Mouse (Mus musculus) heart, postnatal 0 days (tissue): ENCODE measurements around the gene Tagln. TPM values are rescaled to one million over a fixed set of nuclear protein-coding genes. Genes with fewer than 3 reads are reported as not detected.

Experiments
- ATAC-seq: fragments of 200-750 bp; cut with Nextera tagmentation; 2 replicates; pipeline ENCODE4 v1.8.0; 2017; ENCODE audit warnings: low read depth, moderate number of reproducible peaks, moderate library complexity; ENCODE audit not compliant: insufficient read depth
- DNase-seq: peaks from one replicate; pipeline ENCODE4 v3.0.0-alpha.2; 2016; ENCODE audit warnings: low spot score
- H3K27ac ChIP-seq: fragments of 300-500 bp; sonication (generic); 2 replicates; pipeline ENCODE4 v1.5.1; 2014; ENCODE audit warnings: low read depth, mild to moderate bottlenecking
- H3K27me3 ChIP-seq: fragments of 300-500 bp; sonication (generic); 2 replicates; pipeline ENCODE4 v1.6.1; 2014; ENCODE audit warnings: low read length, mixed read lengths; ENCODE audit not compliant: control insufficient read depth, insufficient read depth
- H3K36me3 ChIP-seq: fragments of 300-500 bp; sonication (generic); replicated peaks from 2 replicates; pipeline ENCODE4 v1.6.1; 2014; ENCODE audit warnings: low read length, mixed read lengths; ENCODE audit not compliant: control insufficient read depth, insufficient read depth
- H3K4me1 ChIP-seq: fragments of 300-500 bp; sonication (generic); 2 replicates; pipeline ENCODE4 v1.6.1; 2014; ENCODE audit warnings: antibody characterized with exemption; ENCODE audit not compliant: control insufficient read depth, insufficient read depth
- H3K4me2 ChIP-seq: fragments of 300-500 bp; sonication (generic); 2 replicates; pipeline ENCODE4 v1.6.1; 2014; ENCODE audit warnings: low read depth, mild to moderate bottlenecking, low read length, moderate library complexity
- H3K4me3 ChIP-seq: fragments of 300-500 bp; sonication (generic); 2 replicates; pipeline ENCODE4 v1.5.1; 2014; ENCODE audit warnings: low read depth, low read length
- H3K9ac ChIP-seq: fragments of 300-500 bp; sonication (generic); replicated peaks from 2 replicates; pipeline ENCODE4 v1.6.1; 2014; ENCODE audit warnings: low read depth, low read length, mixed read lengths
- H3K9me3 ChIP-seq: fragments of 300-500 bp; sonication (generic); replicated peaks from 2 replicates; pipeline ENCODE4 v1.6.1; 2016; ENCODE audit warnings: low read length; ENCODE audit not compliant: control insufficient read depth
- CTCF ChIP-seq: IDR thresholded peaks from 2 replicates; pipeline ENCODE4 v1.5.1; 2016; ENCODE audit warnings: antibody characterized with exemption, control low read depth, low read depth
- EP300 ChIP-seq: IDR thresholded peaks from 2 replicates; pipeline ENCODE4 v1.6.1; 2016; ENCODE audit warnings: antibody characterized with exemption, low read depth
- WGBS: fragments of 180-500 bp; shearing (Covaris S2); extraction: QIAGEN DNeasy Blood & Tissue Kit; methylation state at CpG from one replicate; pipeline ENCODE4 v1.1.7; 2014; 5-methylcytosine and 5-hydroxymethylcytosine counted together
- polyA plus RNA-seq: library from polyadenylated mRNA; unstranded; fragments of >200 nt; fragmentation: Nextera tagmentation; extraction: Ambion mirVana; gene quantifications from 2 replicates; pipeline ENCODE4 v1.2.1, GENCODE M21; 2015
- total RNA-seq: library from RNA; depleted of rRNA; stranded (reverse); fragments of >200 nt; gene quantifications from 2 replicates; pipeline ENCODE4 v1.2.3, GENCODE M21; 2014; ENCODE audit warnings: low replicate concordance

The Tagln gene
- total and polyA plus RNA-seq, 2 experiments from 2014 or later: 54.5 to 610 TPM

DNA sequence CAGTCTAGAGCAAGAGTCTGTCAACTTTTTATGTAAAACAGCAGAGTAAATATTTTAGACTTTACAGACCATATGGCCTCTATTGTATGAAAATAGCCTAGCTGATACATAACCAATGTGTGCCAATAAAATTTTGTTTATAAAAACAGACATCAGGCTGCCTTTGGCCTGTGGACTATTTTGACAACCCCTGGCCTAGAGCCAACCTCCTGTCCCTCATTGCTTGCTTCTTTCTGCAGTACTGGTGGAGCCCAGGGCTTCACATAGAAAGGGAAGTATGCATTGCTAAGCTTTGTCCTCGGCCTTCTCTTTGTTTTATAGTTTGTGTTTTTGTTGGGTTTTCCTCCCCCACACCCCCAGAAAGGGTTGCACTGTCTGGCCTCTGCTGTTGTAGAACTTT, 3.9 kb downstream of the Tagln start:
- Histone ChIP-seq H3K4me1 (peaks cover 11% of the 10 kb centered on the region), H3K9me3 (no peaks in the 10 kb centered on the region), H3K27ac (no peak overlapping the region), H3K9ac (no peak overlapping the region), H3K4me2 (no peak overlapping the region), H3K27me3 (no peaks in the 10 kb centered on the region), H3K36me3 (peaks cover 47% of the 10 kb centered on the region), H3K4me3 (no peak overlapping the region)
- WGBS: 39% methylated on average over 1 of the region's 1 CpGs
- TF ChIP-seq CTCF (no peak), EP300 (no peak)
- DNase-seq: no peak
- ATAC-seq: no peak

DNA sequence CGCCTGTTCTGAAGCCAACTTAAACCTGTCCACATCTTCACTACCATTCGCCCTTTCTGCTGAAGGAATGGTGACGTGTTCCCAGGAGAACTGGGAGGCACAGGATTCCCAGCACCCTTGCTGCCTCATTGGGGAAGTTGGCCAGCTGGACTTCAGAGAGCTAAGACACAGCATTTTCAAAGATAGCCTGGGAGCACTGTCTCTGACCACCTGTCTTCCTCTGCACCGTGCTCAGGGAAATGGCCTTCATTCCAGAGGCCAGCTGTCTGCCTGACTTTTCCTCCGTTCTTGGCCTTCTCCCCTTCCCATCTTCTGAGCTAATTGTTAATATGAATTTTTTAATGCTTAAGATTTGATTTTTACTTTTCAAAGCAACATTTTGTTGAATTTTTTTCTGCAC, 6.6 kb downstream of the Tagln start:
- Histone ChIP-seq H3K36me3 (peaks cover 72% of the 10 kb centered on the region), H3K4me1 (peaks cover 8% of the 10 kb centered on the region), H3K27ac (no peak overlapping the region), H3K9ac (no peak overlapping the region), H3K27me3 (no peaks in the 10 kb centered on the region), H3K9me3 (no peaks in the 10 kb centered on the region), H3K4me2 (no peak overlapping the region), H3K4me3 (no peak overlapping the region)
- ATAC-seq (no peak), DNase-seq (no peak)
- WGBS: 77% methylated on average over 5 of the region's 5 CpGs
- no peak for TF ChIP-seq EP300
- TF ChIP-seq CTCF: no peak

DNA sequence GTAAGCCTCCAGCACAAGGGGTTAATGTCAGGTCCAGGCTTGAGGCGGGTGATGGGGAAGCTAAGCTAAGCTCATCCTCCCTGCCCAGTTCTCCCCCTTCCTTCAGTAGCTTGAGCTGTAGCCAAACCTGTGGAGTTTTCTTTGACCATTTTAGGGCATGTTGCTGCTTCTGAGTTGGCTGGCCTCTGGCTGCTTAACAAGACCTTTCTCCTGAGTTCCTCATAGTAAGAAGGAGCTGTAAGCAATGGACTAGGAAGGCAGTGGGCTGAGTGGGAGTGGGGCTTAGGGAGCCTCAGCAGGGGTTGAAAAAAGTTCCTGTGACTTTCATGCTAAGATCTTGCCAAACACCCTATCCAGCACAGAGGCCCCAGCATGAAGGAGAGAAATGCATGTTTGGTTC, 16.0 kb downstream of the Tagln start:
- Histone ChIP-seq H3K36me3 (peaks cover 87% of the 10 kb centered on the region), H3K4me3 (no peak overlapping the region), H3K27ac (no peak overlapping the region), H3K9me3 (no peaks in the 10 kb centered on the region), H3K27me3 (no peaks in the 10 kb centered on the region), H3K4me1 (no peaks in the 10 kb centered on the region), H3K4me2 (no peak overlapping the region), H3K9ac (no peak overlapping the region)
- DNase-seq (no peak), ATAC-seq (no peak)
- 53% methylated on average over 1 of the region's 1 CpGs for WGBS
- TF ChIP-seq CTCF: no peak
- TF ChIP-seq EP300: no peak

DNA sequence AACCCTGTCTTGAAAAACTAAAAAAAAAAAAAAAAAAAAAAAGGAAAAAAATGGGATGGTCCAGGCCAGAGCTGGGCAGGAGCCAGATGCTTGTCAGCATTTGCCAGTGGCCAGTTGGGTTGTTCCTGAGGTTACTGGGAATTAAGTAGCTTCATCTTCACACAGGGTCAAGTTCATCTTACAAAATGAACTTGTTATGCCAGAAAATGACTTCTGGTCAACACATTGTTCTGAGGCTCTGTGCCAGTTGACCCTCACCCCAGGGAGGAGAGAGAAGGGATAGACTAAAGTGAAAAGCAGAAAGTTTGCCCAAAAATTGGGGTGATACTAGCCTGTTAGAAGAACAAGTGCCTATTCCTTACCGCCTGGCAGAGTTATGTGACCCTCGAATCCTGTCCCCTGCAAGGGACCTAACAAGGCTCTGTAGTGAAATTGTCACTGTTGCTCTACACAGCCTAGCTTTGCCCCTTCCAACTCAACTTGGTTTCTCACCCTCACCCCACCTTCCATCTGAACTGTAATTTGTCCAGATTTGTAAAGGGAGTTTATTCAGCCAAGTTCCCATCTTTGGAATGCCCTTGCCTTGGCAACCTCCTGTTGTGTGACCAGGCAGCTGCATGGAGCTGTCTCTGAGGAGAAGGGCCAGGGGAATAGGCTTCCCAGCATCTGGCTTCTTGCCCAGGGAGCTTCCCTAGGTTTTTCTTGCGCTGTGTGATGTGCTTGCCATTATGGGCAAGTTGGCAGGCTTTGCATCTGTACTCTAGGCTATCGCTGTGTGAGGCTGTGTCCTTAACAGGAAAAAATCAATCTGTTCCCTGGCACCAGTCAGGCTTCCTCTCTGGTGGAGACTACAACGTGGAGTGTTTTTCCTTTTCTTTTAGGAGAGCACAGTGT, 18.6 kb downstream of the Tagln start:
- DNase-seq (no peak), ATAC-seq (no peak)
- WGBS: 71% methylated on average over 5 of the region's 5 CpGs
- no peak overlapping the region; the same call in 1 of the 2 replicates for H3K27ac ChIP-seq
- no peaks in the 10 kb centered on the region for H3K4me1 ChIP-seq
- no peak overlapping the region for H3K4me3 ChIP-seq
- H3K9me3 ChIP-seq: no peaks in the 10 kb centered on the region
- H3K4me2 ChIP-seq: no peak overlapping the region
- H3K27me3 ChIP-seq: no peaks in the 10 kb centered on the region
- H3K36me3 ChIP-seq: peaks cover 90% of the 10 kb centered on the region
- no peak overlapping the region for H3K9ac ChIP-seq
- TF ChIP-seq CTCF: no peak

DNA sequence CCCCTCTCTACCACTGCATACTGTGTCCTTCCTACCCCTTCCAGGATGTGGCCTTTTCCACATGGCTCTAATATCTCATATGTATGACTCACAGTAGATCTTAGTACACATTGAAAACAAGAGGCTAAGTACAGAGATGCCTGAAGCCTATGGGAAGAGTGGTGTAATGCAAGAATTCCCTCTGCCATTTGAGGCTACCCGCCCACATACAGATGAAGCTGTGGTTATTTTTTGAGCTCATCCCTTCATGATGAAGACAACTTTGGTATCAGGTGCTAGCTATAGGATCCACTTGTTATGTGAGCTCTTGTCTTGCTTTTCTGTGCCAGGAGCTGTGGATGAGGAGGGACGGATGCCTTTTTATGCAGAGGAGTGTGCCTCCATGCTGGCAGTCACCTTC, 20.2 kb downstream of the Tagln start:
- H3K4me2 ChIP-seq: no peak overlapping the region
- no peaks in the 10 kb centered on the region for H3K4me1 ChIP-seq
- H3K27me3 ChIP-seq: no peaks in the 10 kb centered on the region
- peaks cover 94% of the 10 kb centered on the region for H3K36me3 ChIP-seq
- H3K27ac ChIP-seq: no peak overlapping the region
- DNase-seq (no peak), ATAC-seq (no peak)
- no peak overlapping the region for H3K4me3 ChIP-seq
- 91% methylated on average over 2 of the region's 2 CpGs for WGBS
- TF ChIP-seq CTCF: no peak
- no peak for TF ChIP-seq EP300
- H3K9me3 ChIP-seq: no peaks in the 10 kb centered on the region
- no peak overlapping the region for H3K9ac ChIP-seq

DNA sequence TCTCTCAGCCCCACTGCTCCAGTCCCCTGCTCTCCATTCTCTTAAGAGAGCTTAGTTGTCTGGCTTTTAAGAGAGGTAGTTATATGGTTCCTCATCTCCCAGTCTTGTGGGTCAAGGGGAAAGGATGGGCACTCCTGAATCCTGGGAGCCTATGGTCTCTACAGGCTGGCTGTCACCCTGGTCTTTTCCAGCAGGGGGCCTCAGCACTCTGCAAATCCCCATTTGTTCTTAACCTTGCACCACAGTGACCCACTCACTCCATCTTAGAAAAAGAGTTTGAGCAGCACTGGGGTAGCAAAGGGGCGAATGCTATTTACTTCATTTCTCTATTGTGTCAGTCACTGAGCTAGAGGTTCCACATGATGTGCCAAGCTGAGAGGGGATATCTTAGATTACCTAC, 24.2 kb downstream of the Tagln start:
- Histone ChIP-seq H3K4me2 (no peak overlapping the region), H3K27me3 (no peaks in the 10 kb centered on the region), H3K36me3 (peaks cover 79% of the 10 kb centered on the region), H3K4me1 (peaks cover 9% of the 10 kb centered on the region; the same call in 1 of the 2 replicates), H3K4me3 (no peak overlapping the region), H3K9me3 (no peaks in the 10 kb centered on the region), H3K27ac (no peak overlapping the region), H3K9ac (no peak overlapping the region)
- TF ChIP-seq CTCF: peak; percentile 66
- TF ChIP-seq EP300: no peak
- peak; percentile 37 for DNase-seq
- ATAC-seq: no peak
- WGBS: 54% methylated on average over 1 of the region's 1 CpGs
